Mouse (Mus musculus) midbrain, embryonic 10.5 days (tissue): ENCODE data around the gene Pus7l. TPM values are rescaled to one million over a fixed set of nuclear protein-coding genes. Genes with fewer than 3 reads are reported as not detected.
A peak's percentile ranks its signal among the peaks of the same experiment; 100 is the strongest.

Source experiments
- DNase-seq: peaks from one replicate; pipeline ENCODE4 v3.0.0-alpha.2; 2017; ENCODE audit warnings: low spot score
- H3K27ac ChIP-seq: fragments of 300-500 bp; sonication (generic); replicated peaks from 2 replicates; pipeline ENCODE4 v1.5.1; 2016; ENCODE audit warnings: mild to moderate bottlenecking
- H3K27me3 ChIP-seq: fragments of 300-500 bp; sonication (generic); 2 replicates; pipeline ENCODE4 v1.6.1; 2016; ENCODE audit warnings: low read depth, mild to moderate bottlenecking; ENCODE audit not compliant: poor library complexity, severe bottlenecking
- H3K36me3 ChIP-seq: fragments of 300-500 bp; sonication (generic); 2 replicates; pipeline ENCODE4 v1.6.1; 2016; ENCODE audit warnings: mild to moderate bottlenecking, moderate library complexity
- H3K4me1 ChIP-seq: fragments of 300-500 bp; sonication (generic); 2 replicates; pipeline ENCODE4 v1.6.1; 2016
- H3K4me3 ChIP-seq: fragments of 300-500 bp; sonication (generic); 2 replicates; pipeline ENCODE4 v1.5.1; 2016; ENCODE audit warnings: mild to moderate bottlenecking, moderate library complexity
- H3K9me3 ChIP-seq: fragments of 300-500 bp; sonication (generic); replicated peaks from 2 replicates; pipeline ENCODE4 v1.6.1; 2016; ENCODE audit warnings: mild to moderate bottlenecking
- WGBS: fragments of 180-500 bp; shearing (Covaris S2); methylation state at CpG from one replicate; pipeline ENCODE4 v1.1.7; 2016; 5-methylcytosine and 5-hydroxymethylcytosine counted together
- polyA plus RNA-seq: library from polyadenylated mRNA; unstranded; fragments of >200 nt; fragmentation: Nextera tagmentation; extraction: Ambion mirVana; gene quantifications from 2 replicates; pipeline ENCODE4 v1.2.1, GENCODE M21; 2016

The Pus7l gene
- polyA plus RNA-seq, result 8.8 and 9.0 TPM in 2 replicates

DNA sequence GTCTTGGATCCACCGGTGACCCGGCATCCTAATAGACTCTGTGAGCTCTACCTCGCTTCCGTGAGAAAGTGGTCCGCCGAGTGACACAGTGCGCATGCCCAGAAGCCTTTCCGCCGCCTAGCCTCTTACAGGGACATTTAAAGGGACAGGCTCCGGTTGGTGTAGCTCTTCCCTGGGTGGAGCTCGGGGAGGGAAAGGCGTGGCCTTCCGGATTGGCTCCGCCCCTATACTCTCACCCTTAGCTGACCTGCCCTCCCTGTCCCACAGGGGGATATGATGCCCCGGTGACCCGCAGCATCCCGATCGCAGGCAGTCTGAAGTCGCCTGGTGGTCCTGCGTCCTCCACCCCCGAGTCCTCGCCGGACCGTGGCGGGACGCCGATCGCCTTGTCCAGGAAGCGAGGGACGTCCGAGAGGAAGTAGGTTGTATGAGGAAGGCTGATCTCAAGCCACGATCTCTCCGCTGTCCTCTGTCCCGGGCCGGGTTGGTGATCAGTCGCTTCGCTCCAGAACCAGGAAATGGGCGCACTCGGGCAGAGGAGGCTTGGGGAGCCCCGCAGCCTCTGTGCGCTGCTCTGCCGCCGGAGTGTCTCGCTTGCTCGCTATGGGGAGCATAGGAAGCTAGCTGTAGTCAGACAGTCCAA is at the start of gene Pus7l, which contains the start of gene Irak4:
Gene Pus7l, minus strand, starts transcription at position 139 of the 643 bp plus-strand sequence.
Gene Irak4, plus strand, starts transcription at position 235 of the 643 bp plus-strand sequence.
- H3K9me3 ChIP-seq, result no peaks in the 10 kb centered on the region
- H3K27me3 ChIP-seq, result no peaks in the 10 kb centered on the region
- H3K4me3 ChIP-seq, result peak within 1 kb of the TSS; percentile 78
- DNase-seq, result peak; percentile 93
- no peaks in the 10 kb centered on the region; the same call in 1 of the 2 replicates for H3K36me3 ChIP-seq
- H3K4me1 ChIP-seq, result peaks cover 11% of the 10 kb centered on the region
- under 1% methylated on average over 45 of the region's 45 CpGs for WGBS
- peak within 1 kb of the TSS; percentile 88 for H3K27ac ChIP-seq

GRCm38 (mm10) chr15:94591356-94591755 is 48.0 kb upstream of the Pus7l start:
- no peaks in the 10 kb centered on the region for H3K9me3 ChIP-seq
- no peaks in the 10 kb centered on the region for H3K27me3 ChIP-seq
- H3K36me3 ChIP-seq, result peaks cover 4% of the 10 kb centered on the region; the same call in 1 of the 2 replicates
- no peak overlapping the region for H3K27ac ChIP-seq
- H3K4me3 ChIP-seq, result no peak overlapping the region
- H3K4me1 ChIP-seq, result peaks cover 14% of the 10 kb centered on the region
- no peak for DNase-seq
- WGBS, result 88% methylated on average over 4 of the region's 4 CpGs

GRCm38 (mm10) chr15:94590083-94590482 is 46.7 kb upstream of the Pus7l start:
- H3K27me3 ChIP-seq, result no peaks in the 10 kb centered on the region
- WGBS, result 14% methylated on average over 8 of the region's 8 CpGs
- peaks cover 16% of the 10 kb centered on the region for H3K36me3 ChIP-seq
- DNase-seq, result no peak
- H3K9me3 ChIP-seq, result no peaks in the 10 kb centered on the region
- H3K4me3 ChIP-seq, result peak overlapping the region; percentile 89
- peaks cover 14% of the 10 kb centered on the region for H3K4me1 ChIP-seq
- peak overlapping the region; percentile 91 for H3K27ac ChIP-seq

DNA sequence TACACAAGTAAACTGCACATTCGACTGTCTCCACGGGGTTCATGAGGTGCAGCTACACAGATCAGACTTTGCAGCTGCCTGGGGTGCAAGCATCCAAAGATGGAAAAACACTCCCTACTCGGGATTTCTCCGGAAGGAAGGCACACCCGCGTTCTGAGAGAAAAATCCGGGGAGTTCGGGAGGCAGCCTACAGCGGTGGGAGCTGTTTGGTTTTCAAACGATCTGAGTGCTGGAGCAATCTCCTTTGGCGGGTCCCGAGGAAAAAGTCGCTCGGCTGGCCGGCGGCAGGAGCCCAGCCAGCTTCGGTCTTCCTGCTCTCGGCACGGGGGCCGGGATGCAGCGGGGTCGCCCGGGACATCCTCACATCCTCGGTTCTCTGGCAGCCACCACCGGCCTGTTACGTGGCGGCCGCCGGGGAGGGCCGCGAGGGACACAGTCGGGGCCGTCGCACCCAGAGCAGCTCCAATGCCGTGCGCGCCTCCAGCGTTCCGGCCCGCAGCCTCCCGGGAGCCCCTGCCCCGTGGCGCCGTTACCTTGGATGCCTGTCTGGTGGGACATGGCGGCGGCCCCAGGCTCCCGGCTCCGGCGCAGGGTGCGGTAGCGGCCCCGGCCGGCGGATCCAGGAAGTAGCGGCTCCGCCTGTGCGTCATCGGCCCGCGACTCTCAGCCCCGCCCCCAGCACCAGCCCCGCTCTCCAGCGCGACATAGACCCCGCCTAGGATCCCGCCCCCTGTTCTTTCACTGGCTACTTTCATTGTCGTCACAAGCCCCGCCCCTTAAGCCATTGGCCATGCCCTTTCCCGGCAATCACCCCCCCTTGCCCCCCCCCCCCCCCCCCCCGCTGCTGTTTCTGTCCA is 46.1 kb upstream of the Pus7l start, which contains the start of gene Twf1:
Gene Twf1, minus strand, starts transcription at position 671 of the 857 bp plus-strand sequence.
- under 1% methylated on average over 65 of the region's 70 CpGs for WGBS
- H3K27ac ChIP-seq, result peak within 1 kb of the TSS; percentile 91
- H3K9me3 ChIP-seq, result no peaks in the 10 kb centered on the region
- H3K36me3 ChIP-seq, result peaks cover 23% of the 10 kb centered on the region
- peaks cover 14% of the 10 kb centered on the region for H3K4me1 ChIP-seq
- DNase-seq, result peak; percentile 98
- no peaks in the 10 kb centered on the region for H3K27me3 ChIP-seq
- H3K4me3 ChIP-seq, result peak within 1 kb of the TSS; percentile 89

GRCm38 (mm10) chr15:94587826-94588715 is 44.7 kb upstream of the Pus7l start:
- WGBS, result 91% methylated on average over 9 of the region's 9 CpGs
- Histone ChIP-seq H3K4me3 (peak overlapping the region; percentile 89), H3K36me3 (peaks cover 36% of the 10 kb centered on the region), H3K27me3 (no peaks in the 10 kb centered on the region), H3K27ac (no peak overlapping the region), H3K9me3 (no peaks in the 10 kb centered on the region), H3K4me1 (peaks cover 14% of the 10 kb centered on the region)
- no peak for DNase-seq

GRCm38 (mm10) chr15:94584738-94585137 is 41.4 kb upstream of the Pus7l start:
- peaks cover 70% of the 10 kb centered on the region for H3K36me3 ChIP-seq
- WGBS, result 92% methylated on average over 4 of the region's 4 CpGs
- no peak overlapping the region for H3K4me3 ChIP-seq
- peaks cover 14% of the 10 kb centered on the region for H3K4me1 ChIP-seq
- no peak for DNase-seq
- H3K27ac ChIP-seq, result no peak overlapping the region
- H3K27me3 ChIP-seq, result no peaks in the 10 kb centered on the region
- no peaks in the 10 kb centered on the region for H3K9me3 ChIP-seq

DNA sequence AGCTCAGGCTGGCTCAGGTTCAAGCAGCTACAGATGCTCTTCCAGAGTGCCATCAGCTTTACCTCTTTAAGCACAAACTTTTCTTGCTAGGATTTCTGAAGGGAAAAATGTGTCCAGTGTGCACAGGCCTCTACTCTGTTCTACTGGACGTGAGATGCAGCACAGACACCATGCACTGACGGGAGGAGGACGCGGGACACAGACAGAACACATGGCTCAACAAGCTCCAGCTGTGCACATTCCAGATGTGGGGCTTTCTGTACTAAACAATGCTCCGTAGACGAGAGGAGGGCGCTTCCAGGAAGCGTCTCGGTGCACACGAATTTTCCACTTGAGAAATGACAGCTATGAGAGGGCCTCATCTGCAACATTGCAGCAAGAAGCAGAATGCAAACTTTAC is 39.8 kb upstream of the Pus7l start:
- Histone ChIP-seq H3K27me3 (no peaks in the 10 kb centered on the region), H3K4me3 (no peak overlapping the region), H3K36me3 (peaks cover 82% of the 10 kb centered on the region), H3K27ac (no peak overlapping the region), H3K9me3 (no peaks in the 10 kb centered on the region), H3K4me1 (peaks cover 4% of the 10 kb centered on the region)
- DNase-seq, result no peak
- WGBS, result 92% methylated on average over 10 of the region's 10 CpGs

- H3K4me3 ChIP-seq, result no peak overlapping the region
- no peaks in the 10 kb centered on the region for H3K4me1 ChIP-seq
- DNase-seq, result no peak
- no peak overlapping the region for H3K27ac ChIP-seq
- H3K27me3 ChIP-seq, result no peaks in the 10 kb centered on the region
- H3K9me3 ChIP-seq, result no peaks in the 10 kb centered on the region
- WGBS, result 80% methylated on average over 7 of the region's 7 CpGs
- H3K36me3 ChIP-seq, result peaks cover 85% of the 10 kb centered on the region
These were observed 38.8 kb upstream of the Pus7l start for GRCm38 (mm10) chr15:94582000-94582593.

GRCm38 (mm10) chr15:94574566-94575268 is 31.4 kb upstream of the Pus7l start:
- Histone ChIP-seq H3K4me1 (no peaks in the 10 kb centered on the region), H3K9me3 (no peaks in the 10 kb centered on the region), H3K27me3 (no peaks in the 10 kb centered on the region), H3K36me3 (peaks cover 15% of the 10 kb centered on the region), H3K27ac (no peak overlapping the region), H3K4me3 (no peak overlapping the region)
- DNase-seq, result no peak
- 74% methylated on average over 4 of the region's 4 CpGs for WGBS

DNA sequence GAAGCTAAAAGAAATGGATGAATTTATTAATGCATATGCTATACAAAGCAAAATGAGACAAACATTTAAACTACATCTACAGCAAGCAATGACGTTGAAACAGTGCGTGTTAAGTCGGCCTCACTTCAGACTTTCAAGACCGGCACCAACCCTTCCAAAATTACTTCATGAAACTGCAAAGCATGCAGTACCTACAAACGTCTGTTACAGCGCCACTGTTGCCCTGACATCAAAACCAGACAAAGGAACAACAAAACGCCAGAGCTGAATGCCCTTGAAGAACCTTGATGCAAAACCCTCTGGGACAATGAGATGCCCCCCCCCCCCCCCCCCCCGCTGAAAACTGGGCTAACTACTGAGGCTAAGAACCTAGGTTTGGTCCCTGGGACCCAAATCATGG is 29.4 kb upstream of the Pus7l start:
- WGBS, result 85% methylated on average over 7 of the region's 8 CpGs
- DNase-seq, result no peak

GRCm38 (mm10) chr15:94571501-94571900 is 28.2 kb upstream of the Pus7l start:
- 88% methylated on average over 4 of the region's 4 CpGs for WGBS
- H3K27ac ChIP-seq, result no peak overlapping the region

More for the DNA sequence above, 29.4 kb upstream of the Pus7l start:
- Histone ChIP-seq H3K4me1 (no peaks in the 10 kb centered on the region), H3K4me3 (no peak overlapping the region), H3K9me3 (no peaks in the 10 kb centered on the region), H3K27ac (no peak overlapping the region), H3K27me3 (no peaks in the 10 kb centered on the region), H3K36me3 (no peaks in the 10 kb centered on the region)

More at GRCm38 (mm10) chr15:94571501-94571900, 28.2 kb upstream of the Pus7l start:
- H3K36me3 ChIP-seq, result no peaks in the 10 kb centered on the region
- no peak overlapping the region for H3K4me3 ChIP-seq
- H3K27me3 ChIP-seq, result no peaks in the 10 kb centered on the region
- DNase-seq, result no peak
- no peaks in the 10 kb centered on the region for H3K4me1 ChIP-seq
- no peaks in the 10 kb centered on the region for H3K9me3 ChIP-seq
